Mouse (Mus musculus) lung, postnatal 0 days (tissue): ENCODE results near the gene Zfp319. TPM values are rescaled to one million over a fixed set of nuclear protein-coding genes. Genes with fewer than 3 reads are reported as not detected.

Source experiments
- ATAC-seq: fragments of 200-750 bp; cut with Nextera tagmentation; 2 replicates; pipeline ENCODE4 v1.8.0; 2017; ENCODE audit warnings: moderate library complexity
- DNase-seq: peaks from one replicate; pipeline ENCODE4 v3.0.0-alpha.2; 2016; ENCODE audit warnings: low spot score
- H3K27ac ChIP-seq: fragments of 300-500 bp; sonication (generic); 2 replicates; pipeline ENCODE4 v1.5.1; 2014; ENCODE audit warnings: antibody characterized with exemption, mild to moderate bottlenecking, low read length, mixed read lengths
- H3K27me3 ChIP-seq: fragments of 300-500 bp; sonication (generic); replicated peaks from 2 replicates; pipeline ENCODE4 v1.6.1; 2014; ENCODE audit warnings: low read length, mixed read lengths; ENCODE audit not compliant: insufficient read depth
- H3K36me3 ChIP-seq: fragments of 300-500 bp; sonication (generic); 2 replicates; pipeline ENCODE4 v1.6.1; 2014; ENCODE audit warnings: low read length, mixed read lengths; ENCODE audit not compliant: insufficient read depth
- H3K4me1 ChIP-seq: fragments of 300-500 bp; sonication (generic); 2 replicates; pipeline ENCODE4 v1.6.1; 2014; ENCODE audit warnings: antibody characterized with exemption, low read depth, low read length, mixed read lengths; ENCODE audit not compliant: insufficient read depth
- H3K4me2 ChIP-seq: fragments of 300-500 bp; sonication (generic); replicated peaks from 2 replicates; pipeline ENCODE4 v1.6.1; 2014; ENCODE audit warnings: low read depth, mild to moderate bottlenecking, low read length, moderate library complexity, mixed read lengths
- H3K4me3 ChIP-seq: fragments of 300-500 bp; sonication (generic); 2 replicates; pipeline ENCODE4 v1.5.1; 2014; ENCODE audit warnings: low read depth, low read length
- H3K9ac ChIP-seq: fragments of 300-500 bp; sonication (generic); replicated peaks from 2 replicates; pipeline ENCODE4 v1.6.1; 2014; ENCODE audit warnings: low read depth, mild to moderate bottlenecking
- H3K9me3 ChIP-seq: fragments of 300-500 bp; sonication (generic); 2 replicates; pipeline ENCODE4 v1.6.1; 2016; ENCODE audit warnings: low read length, mixed read lengths
- CTCF ChIP-seq: IDR thresholded peaks from 2 replicates; pipeline ENCODE4 v1.5.1; 2016; ENCODE audit warnings: antibody characterized with exemption, mild to moderate bottlenecking
- EP300 ChIP-seq: IDR thresholded peaks from 2 replicates; pipeline ENCODE4 v1.6.1; 2016; ENCODE audit warnings: antibody characterized with exemption, mild to moderate bottlenecking, control low read depth
- WGBS: fragments of 180-500 bp; shearing (Covaris S2); extraction: QIAGEN DNeasy Blood & Tissue Kit; methylation state at CpG from one replicate; pipeline ENCODE4 v1.1.7; 2014; 5-methylcytosine and 5-hydroxymethylcytosine counted together
- polyA plus RNA-seq: library from polyadenylated mRNA; unstranded; fragments of >200 nt; fragmentation: Nextera tagmentation; extraction: Ambion mirVana; gene quantifications from 2 replicates; pipeline ENCODE4 v1.2.1, GENCODE M21; 2015

Zfp319 gene
- polyA plus RNA-seq, 1 experiment from 2014 or later, result 6.0 TPM

GRCm38 (mm10) chr8:95361016-95361341 lies 29.2 kb upstream of the Zfp319 start:
- Histone ChIP-seq H3K36me3 (no peaks in the 10 kb centered on the region), H3K4me3 (no peak overlapping the region), H3K27ac (no peak overlapping the region), H3K9ac (no peak overlapping the region), H3K4me1 (peaks cover 5% of the 10 kb centered on the region), H3K27me3 (no peaks in the 10 kb centered on the region), H3K4me2 (no peak overlapping the region), H3K9me3 (no peaks in the 10 kb centered on the region)
- WGBS, result 54% methylated on average over 3 of the region's 3 CpGs
- DNase-seq (no peak), ATAC-seq (no peak)
- TF ChIP-seq EP300, result no peak
- TF ChIP-seq CTCF, result no peak

GRCm38 (mm10) chr8:95360181-95361015 lies 28.6 kb upstream of the Zfp319 start:
- no peak overlapping the region for H3K4me3 ChIP-seq
- no peaks in the 10 kb centered on the region for H3K36me3 ChIP-seq
- ATAC-seq (no peak; the same call in 1 of the 2 replicates), DNase-seq (no peak)
- no peak overlapping the region for H3K4me2 ChIP-seq
- H3K4me1 ChIP-seq, result peaks cover 5% of the 10 kb centered on the region
- TF ChIP-seq EP300, result no peak
- no peak for TF ChIP-seq CTCF
- H3K27me3 ChIP-seq, result no peaks in the 10 kb centered on the region
- H3K27ac ChIP-seq, result no peak overlapping the region
- H3K9ac ChIP-seq, result no peak overlapping the region
- no peaks in the 10 kb centered on the region for H3K9me3 ChIP-seq
- 29% methylated on average over 7 of the region's 7 CpGs for WGBS

GRCm38 (mm10) chr8:95358550-95359411 lies 27.0 kb upstream of the Zfp319 start:
- ATAC-seq, result peak; percentile 57; the same call in 1 of the 2 replicates
- H3K27ac ChIP-seq, result no peak overlapping the region; the same call in 1 of the 2 replicates

GRCm38 (mm10) chr8:95354606-95355005 lies 22.9 kb upstream of the Zfp319 start:
- H3K9me3 ChIP-seq, result no peaks in the 10 kb centered on the region
- no peaks in the 10 kb centered on the region for H3K36me3 ChIP-seq
- no peak overlapping the region for H3K4me2 ChIP-seq
- no peak overlapping the region for H3K4me3 ChIP-seq
- no peak overlapping the region for H3K9ac ChIP-seq
- H3K27ac ChIP-seq, result no peak overlapping the region
- H3K27me3 ChIP-seq, result no peaks in the 10 kb centered on the region
- DNase-seq (peak; percentile 54), ATAC-seq (no peak)
- no peak for TF ChIP-seq CTCF
- no peak for TF ChIP-seq EP300
- peaks cover 21% of the 10 kb centered on the region for H3K4me1 ChIP-seq
- 79% methylated on average over 2 of the region's 2 CpGs for WGBS

More at GRCm38 (mm10) chr8:95358550-95359411, 27.0 kb upstream of the Zfp319 start:
- DNase-seq, result no peak
- H3K9ac ChIP-seq, result no peak overlapping the region
- peaks cover 5% of the 10 kb centered on the region for H3K4me1 ChIP-seq
- TF ChIP-seq EP300 (no peak), CTCF (no peak)
- H3K4me2 ChIP-seq, result no peak overlapping the region
- WGBS, result 39% methylated on average over 7 of the region's 8 CpGs
- no peaks in the 10 kb centered on the region for H3K9me3 ChIP-seq
- no peak overlapping the region for H3K4me3 ChIP-seq
- no peaks in the 10 kb centered on the region for H3K36me3 ChIP-seq
- H3K27me3 ChIP-seq, result no peaks in the 10 kb centered on the region

- peak; percentile 35 for ATAC-seq
- 3% methylated on average over 61 of the region's 62 CpGs for WGBS
- peak overlapping the region; percentile 75 for H3K4me3 ChIP-seq
- peaks cover 16% of the 10 kb centered on the region for H3K4me1 ChIP-seq
- peak overlapping the region; percentile 84 for H3K27ac ChIP-seq
- H3K4me2 ChIP-seq, result peak overlapping the region; percentile 93
- no peak for TF ChIP-seq EP300
- TF ChIP-seq CTCF, result no peak
- peak; percentile 55 for DNase-seq
- H3K9ac ChIP-seq, result peak overlapping the region; percentile 58
- no peaks in the 10 kb centered on the region for H3K27me3 ChIP-seq
- no peaks in the 10 kb centered on the region for H3K36me3 ChIP-seq
- H3K9me3 ChIP-seq, result no peaks in the 10 kb centered on the region
These were observed 21.4 kb upstream of the Zfp319 start for GRCm38 (mm10) chr8:95352871-95353866.
